Mouse (Mus musculus) kidney, postnatal 25 days (tissue): ENCODE results near the gene Nelfb.
A peak's percentile ranks its signal among the peaks of the same experiment; 100 is the strongest.

Experiments used
- DNase-seq, 2 experiments: peaks; one replicate each; pipeline ENCODE4 v3.0.0; 2021; ENCODE audit warnings: mixed read lengths in 2 of 2

Nelfb gene

GRCm38 (mm10) chr2:25195211-25196156 lies 15.8 kb downstream of the Nelfb start:
- DNase-seq, result peak; percentile 89 to 90

DNA sequence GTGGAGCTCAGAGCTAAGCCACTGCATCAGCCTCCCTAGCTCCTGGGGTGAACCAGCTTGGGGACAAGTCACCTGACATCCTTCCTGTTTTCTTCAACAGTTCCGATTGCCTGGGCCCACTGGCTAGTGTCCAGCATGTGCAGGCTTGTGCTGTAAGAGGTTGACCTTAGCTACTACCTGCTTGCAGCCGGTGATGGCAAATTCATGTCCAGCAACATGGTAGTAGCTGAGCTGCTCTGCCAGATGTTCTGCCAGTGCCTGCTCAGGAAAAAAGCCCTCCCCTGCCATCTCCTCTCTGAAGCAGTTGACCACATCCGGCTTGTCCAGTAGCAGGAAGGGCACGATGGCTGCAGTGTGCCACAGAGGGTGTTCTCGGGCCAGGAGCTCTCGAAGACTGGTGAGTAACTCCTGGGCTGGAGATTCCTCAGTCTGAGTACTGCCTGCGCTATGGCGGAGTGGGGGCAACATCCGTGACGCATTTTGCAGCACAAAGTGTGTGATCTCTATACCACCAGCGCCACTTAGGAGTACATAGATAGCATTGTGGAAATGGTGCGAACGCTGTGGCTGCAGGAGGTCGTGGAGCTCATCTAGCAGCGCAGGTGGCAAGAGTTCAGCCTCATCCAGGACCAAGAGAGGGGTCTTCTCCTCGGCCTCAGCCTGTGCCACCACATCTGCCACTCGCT lies 16.7 kb downstream of the Nelfb start:
- peak in 1 of 2 experiments; percentile 47 for DNase-seq

DNA sequence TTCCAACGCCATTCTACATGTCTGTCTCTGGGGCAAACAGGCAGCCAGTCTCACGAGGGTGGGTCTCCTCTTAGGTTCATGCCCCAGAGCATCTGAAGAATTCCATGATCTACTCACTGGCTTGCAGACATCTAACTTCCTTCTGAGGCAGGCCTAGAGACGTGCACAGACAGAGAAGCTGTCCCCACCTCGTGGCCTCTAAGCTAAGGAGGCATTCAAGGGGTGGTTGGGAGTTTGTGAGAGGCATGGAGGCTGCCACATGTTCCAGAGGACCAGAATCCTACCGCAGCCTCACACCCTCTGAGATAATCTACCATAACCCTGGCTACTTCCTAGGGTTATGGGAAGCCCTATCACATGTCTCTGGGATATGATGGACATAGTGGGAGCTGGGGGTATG lies 17.3 kb downstream of the Nelfb start:
- DNase-seq, result peak in 1 of 2 experiments; percentile 24

- peak; percentile 87 to 91 for DNase-seq
These were observed 17.9 kb downstream of the Nelfb start for GRCm38 (mm10) chr2:25193330-25193770.

DNA sequence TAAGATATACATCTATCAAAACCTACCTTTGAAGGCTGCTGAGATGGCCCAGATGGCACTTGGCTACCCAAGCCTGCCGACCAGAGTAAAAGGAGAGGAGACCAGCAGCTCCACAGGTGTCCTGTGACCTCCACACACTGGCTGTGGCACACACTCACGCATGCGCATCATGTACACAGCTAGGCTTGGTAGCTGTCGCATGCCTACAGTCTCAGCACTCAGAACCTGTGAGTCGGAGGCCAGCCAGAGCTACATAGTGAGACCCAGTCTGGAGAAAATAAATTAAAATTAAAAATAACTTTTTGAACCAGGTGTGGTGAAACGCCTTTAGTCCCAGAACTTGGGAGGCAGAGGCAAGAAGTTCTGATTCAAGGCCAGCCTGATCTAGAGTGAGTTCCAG lies 23.4 kb downstream of the Nelfb start:
- DNase-seq, result no peak

DNA sequence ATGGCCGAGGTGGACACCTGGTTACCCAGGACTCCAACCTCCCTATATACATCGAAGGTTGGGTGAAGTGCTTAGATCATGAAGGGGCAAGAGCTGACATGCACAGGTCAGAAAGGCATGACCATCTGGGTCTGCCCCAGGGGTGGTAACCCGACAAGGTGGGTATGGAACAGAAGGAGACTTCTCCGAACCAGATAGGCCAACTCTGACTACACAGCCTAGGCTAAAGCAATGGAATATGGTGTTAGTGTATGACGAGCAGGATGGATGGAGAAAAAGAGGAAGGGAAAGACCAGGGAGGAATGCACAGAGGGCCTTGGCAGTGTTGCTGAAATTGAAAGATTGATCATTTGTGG lies 24.7 kb downstream of the Nelfb start:
- no peak for DNase-seq

GRCm38 (mm10) chr2:25185625-25186574 lies 25.4 kb downstream of the Nelfb start:
- DNase-seq, result peak; percentile 65 to 81

DNA sequence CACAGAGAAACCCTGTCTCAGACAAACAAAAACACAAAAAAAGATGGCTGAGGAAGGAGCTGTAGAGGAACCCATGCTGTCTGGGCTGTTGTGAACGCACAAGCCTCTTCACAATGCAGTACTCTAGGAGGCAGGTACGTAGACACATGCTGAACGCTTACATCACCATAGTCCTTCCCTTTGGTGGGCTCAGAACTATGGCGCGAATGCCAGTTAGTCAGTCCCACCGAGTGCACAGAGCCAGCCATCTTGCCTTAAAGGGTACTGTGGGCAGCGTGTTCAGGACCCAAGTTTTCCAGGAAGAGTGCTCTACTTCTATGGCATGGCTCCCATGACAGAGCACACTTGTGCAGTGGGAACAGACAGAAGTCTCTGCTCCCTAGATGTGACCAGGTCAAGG lies 26.8 kb downstream of the Nelfb start:
- peak in 1 of 2 experiments; percentile 26 for DNase-seq

GRCm38 (mm10) chr2:25183336-25183735 lies 28.0 kb downstream of the Nelfb start:
- DNase-seq, result peak in 1 of 2 experiments; percentile 17

DNA sequence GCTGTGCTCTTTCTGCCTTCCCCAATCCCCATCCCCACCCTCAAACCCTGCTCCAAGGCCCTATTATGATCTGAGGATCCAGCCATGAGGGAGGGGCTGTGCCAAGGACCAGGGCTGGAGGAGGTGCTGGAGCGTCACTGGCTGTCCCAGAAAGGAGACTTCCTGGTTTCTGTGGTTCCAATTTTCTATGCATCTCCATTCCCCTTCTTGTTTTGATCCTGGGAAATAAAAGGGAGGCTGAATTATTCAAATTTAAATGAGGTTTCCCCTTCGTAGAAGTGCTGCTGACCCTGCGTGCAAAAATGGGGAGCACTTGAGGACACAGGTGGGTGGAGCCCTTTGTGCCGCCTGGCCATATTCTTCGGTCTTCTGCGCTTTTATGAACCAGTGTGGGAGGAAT lies 28.6 kb downstream of the Nelfb start:
- no peak for DNase-seq

- DNase-seq, result no peak
These were observed 29.3 kb downstream of the Nelfb start for GRCm38 (mm10) chr2:25181891-25182397.

- peak; percentile 32 to 64 for DNase-seq
These were observed 30.1 kb downstream of the Nelfb start for GRCm38 (mm10) chr2:25180973-25181890.

DNA sequence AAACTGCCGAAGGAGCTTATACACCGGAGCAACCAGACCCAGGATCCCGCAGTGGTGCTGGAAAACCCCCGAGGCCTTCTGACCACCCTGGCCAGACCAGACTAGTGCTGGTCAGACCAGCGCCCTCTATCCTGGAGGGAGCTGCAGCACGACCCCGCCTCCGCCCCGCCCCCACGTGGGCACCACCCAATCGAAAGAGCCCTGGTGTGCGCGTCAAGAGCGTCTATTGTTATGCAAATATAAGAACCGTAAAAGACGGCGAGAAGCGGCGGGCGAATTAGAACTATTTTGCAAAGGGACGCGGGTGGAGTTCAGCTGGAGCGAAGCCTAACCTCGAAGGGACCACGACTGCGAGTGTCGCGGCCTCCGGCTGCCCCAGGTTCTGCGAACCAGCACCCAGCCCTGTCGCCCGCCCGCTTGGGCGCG lies 30.8 kb downstream of the Nelfb start, which contains the start of gene Nrarp:
Gene Nrarp, plus strand, starts transcription at position 281 of the 426 bp plus-strand sequence.
- peak; percentile 93 to 96 for DNase-seq

DNA sequence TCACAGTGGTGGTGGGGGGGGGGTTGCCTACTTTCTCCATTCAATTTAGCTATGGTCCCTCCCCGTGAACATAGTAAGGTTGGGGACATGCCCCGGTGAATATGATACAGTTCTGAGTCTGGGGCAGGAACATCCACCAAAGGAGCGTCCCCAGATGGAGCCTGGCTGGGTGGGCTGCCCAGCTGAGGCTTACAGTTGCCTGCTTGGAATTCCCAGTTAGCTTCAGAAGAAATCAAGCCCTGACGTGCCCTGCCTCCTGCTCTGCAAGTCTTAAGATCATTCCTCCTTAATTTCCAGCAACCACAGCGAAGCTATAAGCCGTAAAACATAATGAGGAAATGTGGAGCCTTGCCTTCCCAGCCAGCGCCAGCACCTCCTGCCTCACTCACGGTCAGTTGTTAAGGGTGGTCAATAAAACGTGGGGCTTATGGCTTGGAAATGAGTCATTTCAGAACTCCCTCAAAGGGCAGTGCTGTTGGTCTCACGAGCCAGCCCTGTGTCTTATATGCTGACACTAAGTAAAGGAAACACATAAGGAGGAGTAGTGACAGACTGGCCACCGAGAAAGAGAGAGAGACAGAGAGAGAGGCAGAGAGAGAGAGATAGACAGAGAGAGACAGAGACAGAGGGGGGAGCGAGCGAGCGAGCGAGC lies 31.6 kb downstream of the Nelfb start:
- DNase-seq, result no peak

DNA sequence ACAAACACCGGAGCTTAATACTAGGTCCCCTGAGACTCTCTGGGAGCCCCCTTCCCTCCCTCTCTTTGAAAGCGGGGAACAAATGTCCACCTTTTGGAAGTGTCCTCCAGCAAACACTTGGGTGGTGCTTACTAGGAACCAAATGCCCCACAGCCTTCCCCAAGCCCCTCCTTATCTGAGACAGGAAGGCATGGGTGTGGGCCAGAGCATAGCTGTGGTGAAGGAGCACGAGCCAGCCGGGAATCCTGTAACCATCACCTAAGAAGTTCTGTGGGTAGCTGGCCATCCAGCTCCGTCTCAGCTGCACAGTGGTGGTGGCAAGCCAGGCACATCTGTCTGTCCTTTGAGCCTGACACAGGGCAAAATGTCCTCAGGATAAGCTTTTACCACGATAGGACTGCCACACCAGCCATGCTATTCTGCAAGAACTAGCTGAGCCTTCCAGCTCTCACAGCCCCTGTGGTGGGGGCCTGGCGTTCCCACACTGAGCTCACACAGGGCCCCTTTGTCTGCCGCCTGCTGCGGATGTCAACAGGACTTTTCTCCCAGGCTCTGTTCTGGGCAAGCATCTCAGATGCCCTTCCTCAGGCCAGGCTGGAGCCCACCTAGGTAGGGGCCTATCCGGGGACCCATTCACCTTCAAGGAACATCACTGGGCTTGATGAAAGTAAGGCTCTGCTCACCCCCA lies 32.9 kb downstream of the Nelfb start:
- no peak for DNase-seq

- DNase-seq, result peak; percentile 85 to 89
These were observed 33.6 kb downstream of the Nelfb start for GRCm38 (mm10) chr2:25177685-25178084.

DNA sequence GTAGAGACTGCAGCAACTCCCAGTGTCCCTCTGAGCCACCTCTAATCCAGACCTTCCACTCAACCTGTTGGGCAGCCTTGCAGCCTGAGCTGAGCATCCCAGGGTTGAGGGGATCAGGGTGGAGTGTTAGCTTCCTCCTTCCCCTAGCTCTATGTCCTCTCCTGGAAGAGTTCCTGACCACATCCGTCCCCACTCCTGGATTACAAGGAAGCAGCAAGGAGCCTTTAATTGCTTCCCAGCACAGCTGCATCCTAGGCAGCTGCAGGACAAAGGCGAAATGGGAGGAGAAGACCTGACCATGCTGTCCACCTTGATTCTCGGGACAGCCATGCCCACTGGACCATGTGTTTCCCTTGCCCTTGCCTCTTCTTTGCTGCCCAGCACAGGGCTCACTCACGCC lies 34.2 kb downstream of the Nelfb start:
- no peak for DNase-seq

GRCm38 (mm10) chr2:25176573-25176972 lies 34.7 kb downstream of the Nelfb start:
- peak; percentile 50 to 71 for DNase-seq

DNA sequence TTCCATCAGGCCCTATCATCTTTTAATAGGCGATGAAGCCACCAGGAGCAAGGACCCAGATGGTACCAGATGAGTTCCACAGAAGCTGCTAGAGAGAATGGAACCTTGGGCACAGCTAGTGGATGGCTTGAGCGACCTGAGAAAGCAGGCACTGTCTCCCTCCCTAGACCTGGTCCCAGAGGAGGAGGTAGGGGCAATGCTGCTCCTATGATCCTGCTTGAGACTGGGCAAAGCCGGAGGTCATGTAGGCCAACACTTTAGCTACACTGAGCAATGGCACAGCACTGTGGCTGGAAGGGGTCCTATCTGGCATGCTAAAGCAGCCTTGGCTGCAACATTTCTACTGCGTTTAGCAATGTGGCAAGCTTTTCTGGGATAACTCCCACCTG lies 35.6 kb downstream of the Nelfb start:
- DNase-seq, result no peak
